Mouse (Mus musculus): ENCODE data around the gene Aph1c. TPM values are rescaled to one million over a fixed set of nuclear protein-coding genes. Genes with fewer than 3 reads are reported as not detected.
A peak's percentile ranks its signal among the peaks of the same experiment; 100 is the strongest.
"Not testable (repeated sequence)": the region's sequence is repeated elsewhere in the genome, so short reads cannot be mapped to it uniquely, and the experiment has no call there.

The Aph1c gene
- polyA plus RNA-seq, 1 experiment from 2014 or later = 11.7 TPM

DNA sequence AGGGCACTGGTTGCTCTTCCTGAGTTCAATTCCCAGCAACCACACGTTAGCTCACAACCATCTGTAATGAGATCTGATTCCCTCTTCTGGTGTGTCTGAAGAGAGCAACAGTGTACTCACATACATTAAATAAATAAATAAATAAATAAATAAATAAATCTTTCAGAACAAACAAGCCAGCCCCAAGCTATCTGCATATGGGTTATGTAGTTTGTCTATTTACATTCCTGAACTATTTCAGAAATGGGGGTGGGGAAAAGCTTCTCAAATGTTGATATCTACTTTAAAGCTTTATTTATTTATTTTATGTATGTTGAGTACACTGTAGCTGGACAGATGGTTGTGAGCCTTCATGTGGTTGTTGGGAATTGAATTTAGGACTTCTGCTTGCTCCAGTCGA, 38.5 kb upstream of the Aph1c start:
- H3K27me3 ChIP-seq (ENCODE audit: insufficient read depth, low read length); ATAC-seq (ENCODE audit: low FRiP score, low TSS enrichment): not testable (repeated sequence)
- WGBS = 69% methylated on average over 2 of the region's 2 CpGs

DNA sequence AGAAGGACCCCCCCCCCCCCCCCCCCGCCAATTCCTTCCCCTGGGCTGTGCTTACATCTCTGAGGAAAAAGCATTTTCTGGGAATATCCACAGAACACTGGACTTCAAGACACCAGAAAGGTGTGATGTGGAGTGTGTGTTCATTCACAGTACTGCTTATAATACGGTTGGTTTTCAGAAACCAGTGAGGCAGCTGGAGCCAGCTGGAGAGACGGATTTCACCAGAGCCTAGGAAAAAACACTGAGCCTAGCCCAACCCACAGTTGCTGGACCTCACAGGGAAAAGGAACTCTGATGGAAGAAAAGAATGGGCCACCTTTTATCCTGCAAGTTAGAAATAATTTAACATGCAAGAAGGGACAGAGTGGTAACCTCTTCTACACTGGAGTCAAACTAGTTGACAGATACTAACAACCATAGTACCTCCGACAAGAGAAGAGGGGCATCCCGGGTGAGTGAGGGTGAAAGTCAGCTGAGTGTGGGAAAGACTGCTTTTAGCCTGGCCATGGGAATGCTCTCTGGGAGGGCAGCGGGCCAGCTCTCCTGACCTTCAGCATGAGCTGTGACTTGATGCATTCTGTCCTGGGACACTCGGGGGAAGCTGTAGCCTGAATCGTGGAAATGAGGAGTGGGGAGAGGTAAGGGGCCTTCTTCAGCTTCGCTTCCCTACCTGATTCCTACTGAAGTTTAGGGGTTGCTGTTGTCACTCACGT, 37.6 kb upstream of the Aph1c start:
- 76% methylated on average over 10 of the region's 10 CpGs for WGBS
- Histone ChIP-seq H3K4me1 (ENCODE audit: insufficient read depth, low read length) (no peaks in the 10 kb centered on the region), H3K27ac (ENCODE audit: low read length) (no peak overlapping the region), H3K4me2 (replicated peaks; ENCODE audit: low read depth, low read length) (no peak overlapping the region), H3K4me3 (ENCODE audit: low read length) (no peak overlapping the region), H3K9me3 (ENCODE audit: low read length) (peaks cover 4% of the 10 kb centered on the region; the same call in 1 of the 2 replicates), H3K36me3 (ENCODE audit: insufficient read depth, low read length) (no peaks in the 10 kb centered on the region), H3K27me3 (ENCODE audit: insufficient read depth, low read length) (no peaks in the 10 kb centered on the region), H3K9ac (replicated peaks; ENCODE audit: low read length) (no peak overlapping the region)
- ATAC-seq (ENCODE audit: low FRiP score, low TSS enrichment) = no peak

More for the DNA sequence above, 38.5 kb upstream of the Aph1c start:
- H3K4me1 ChIP-seq (ENCODE audit: insufficient read depth, low read length); H3K36me3 ChIP-seq (ENCODE audit: insufficient read depth, low read length); H3K9ac ChIP-seq (replicated peaks; ENCODE audit: low read length); H3K4me2 ChIP-seq (replicated peaks; ENCODE audit: low read depth, low read length); H3K27ac ChIP-seq (ENCODE audit: low read length); H3K9me3 ChIP-seq (ENCODE audit: low read length); H3K4me3 ChIP-seq (ENCODE audit: low read length): not testable (repeated sequence)

DNA sequence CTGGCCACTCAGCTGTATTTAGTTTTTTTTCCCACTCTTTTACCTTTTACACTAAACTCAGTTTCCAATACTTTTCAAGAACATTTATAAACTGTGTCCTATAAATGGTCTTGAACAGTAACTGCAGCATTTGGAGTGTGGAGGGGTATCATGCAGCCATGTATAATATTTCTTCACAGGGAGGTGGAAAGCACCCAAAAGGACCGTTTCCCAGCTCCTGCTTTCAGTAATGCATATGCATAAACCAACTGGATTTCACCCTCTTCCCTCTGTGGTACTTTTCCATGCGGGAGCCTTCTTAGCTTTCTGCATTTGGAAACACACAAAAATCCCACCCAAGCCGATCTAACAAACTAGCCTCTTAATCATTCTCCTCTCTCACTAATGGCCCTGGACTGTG, 30.2 kb upstream of the Aph1c start:
- H3K4me1 ChIP-seq (ENCODE audit: insufficient read depth, low read length) = peaks cover 6% of the 10 kb centered on the region; the same call in 1 of the 2 replicates
- no peak overlapping the region for H3K9ac ChIP-seq (replicated peaks; ENCODE audit: low read length)
- no peaks in the 10 kb centered on the region for H3K9me3 ChIP-seq (ENCODE audit: low read length)
- no peaks in the 10 kb centered on the region for H3K27me3 ChIP-seq (ENCODE audit: insufficient read depth, low read length)
- no peak for ATAC-seq (ENCODE audit: low FRiP score, low TSS enrichment)
- peaks cover 10% of the 10 kb centered on the region; the same call in 1 of the 2 replicates for H3K36me3 ChIP-seq (ENCODE audit: insufficient read depth, low read length)
- no peak overlapping the region for H3K4me3 ChIP-seq (ENCODE audit: low read length)
- H3K4me2 ChIP-seq (replicated peaks; ENCODE audit: low read depth, low read length) = no peak overlapping the region
- no peak overlapping the region for H3K27ac ChIP-seq (ENCODE audit: low read length)
- 51% methylated on average over 3 of the region's 3 CpGs for WGBS

DNA sequence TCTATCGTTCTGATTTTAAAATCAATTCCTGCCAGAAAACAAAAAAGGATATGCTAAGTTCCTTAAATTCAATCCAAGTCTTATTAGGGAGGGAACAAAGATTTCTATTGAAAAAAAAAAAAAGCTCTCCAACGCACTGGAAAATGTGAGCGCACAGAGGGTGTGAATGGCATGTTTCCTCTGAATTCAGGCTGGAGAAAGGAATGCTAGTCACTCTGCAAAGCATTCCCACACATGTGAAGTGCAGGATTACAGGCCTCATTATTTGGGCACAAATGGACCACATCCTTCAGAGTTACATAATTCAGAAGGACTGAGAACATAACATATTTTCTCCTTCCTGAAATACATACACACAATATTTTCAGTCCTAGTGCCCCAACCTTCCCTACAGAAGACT, 28.9 kb upstream of the Aph1c start:
- Histone ChIP-seq H3K9me3 (ENCODE audit: low read length) (no peaks in the 10 kb centered on the region), H3K9ac (replicated peaks; ENCODE audit: low read length) (no peak overlapping the region), H3K4me1 (ENCODE audit: insufficient read depth, low read length) (peaks cover 6% of the 10 kb centered on the region; the same call in 1 of the 2 replicates), H3K36me3 (ENCODE audit: insufficient read depth, low read length) (peaks cover 16% of the 10 kb centered on the region; the same call in 1 of the 2 replicates), H3K4me2 (replicated peaks; ENCODE audit: low read depth, low read length) (no peak overlapping the region), H3K27me3 (ENCODE audit: insufficient read depth, low read length) (no peaks in the 10 kb centered on the region), H3K27ac (ENCODE audit: low read length) (no peak overlapping the region), H3K4me3 (ENCODE audit: low read length) (no peak overlapping the region)
- WGBS = 82% methylated on average over 3 of the region's 3 CpGs
- ATAC-seq (ENCODE audit: low FRiP score, low TSS enrichment) = no peak

DNA sequence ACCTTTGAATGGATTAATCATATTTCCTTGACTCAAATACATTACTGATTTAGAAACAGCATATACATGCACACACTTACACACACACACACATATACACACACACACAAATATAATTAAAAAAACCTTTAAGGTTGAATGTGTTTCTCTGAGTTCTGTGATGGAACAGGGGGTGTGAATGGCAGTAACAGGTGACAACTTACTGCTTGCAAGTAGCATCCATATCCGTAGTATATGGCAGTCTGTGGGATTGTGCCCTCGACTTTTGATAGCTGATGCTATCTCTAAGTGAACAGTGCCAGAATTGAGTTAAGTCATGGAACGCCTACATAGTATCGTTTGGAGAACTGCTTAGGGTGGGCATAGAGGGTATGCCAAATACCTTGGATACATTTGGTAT, 27.7 kb upstream of the Aph1c start:
- Histone ChIP-seq H3K27ac (ENCODE audit: low read length) (no peak overlapping the region), H3K9me3 (ENCODE audit: low read length) (no peaks in the 10 kb centered on the region), H3K4me2 (replicated peaks; ENCODE audit: low read depth, low read length) (no peak overlapping the region), H3K4me3 (ENCODE audit: low read length) (no peak overlapping the region), H3K4me1 (ENCODE audit: insufficient read depth, low read length) (peaks cover 6% of the 10 kb centered on the region; the same call in 1 of the 2 replicates), H3K27me3 (ENCODE audit: insufficient read depth, low read length) (no peaks in the 10 kb centered on the region), H3K9ac (replicated peaks; ENCODE audit: low read length) (no peak overlapping the region), H3K36me3 (ENCODE audit: insufficient read depth, low read length) (peaks cover 19% of the 10 kb centered on the region; the same call in 1 of the 2 replicates)
- WGBS = 84% methylated on average over 4 of the region's 4 CpGs
- ATAC-seq (ENCODE audit: low FRiP score, low TSS enrichment) = no peak

DNA sequence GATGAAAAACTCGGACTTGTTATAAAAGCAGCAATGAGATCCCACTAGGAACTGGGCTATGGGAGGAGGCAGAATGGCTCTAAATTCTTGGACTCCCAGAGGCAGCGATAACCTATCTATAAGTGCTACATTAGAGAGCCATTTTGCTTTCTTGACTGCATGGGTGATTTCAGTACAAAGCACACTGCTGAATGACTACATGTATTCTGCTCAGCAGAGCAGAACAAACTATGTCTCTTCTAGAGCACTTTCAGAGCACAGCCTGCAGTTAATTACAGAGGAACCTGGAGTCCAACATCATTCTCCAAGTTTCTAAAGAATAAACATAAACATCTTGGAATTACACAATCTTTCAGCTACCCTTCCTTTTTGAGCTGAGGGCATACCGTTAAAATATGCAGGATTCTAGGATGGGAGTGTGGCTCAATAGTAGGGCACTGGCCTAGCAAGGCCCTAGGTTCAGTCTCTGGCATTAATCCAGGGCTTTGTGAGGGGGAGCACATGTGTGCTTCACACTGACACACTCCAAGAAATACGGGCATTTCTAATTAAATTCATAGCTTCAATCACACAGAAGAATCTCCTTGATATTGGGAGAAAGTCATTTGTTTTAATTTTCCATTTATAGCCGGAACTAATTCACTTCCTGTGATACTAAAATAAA, 26.7 kb upstream of the Aph1c start:
- WGBS = 66% methylated on average over 5 of the region's 5 CpGs

DNA sequence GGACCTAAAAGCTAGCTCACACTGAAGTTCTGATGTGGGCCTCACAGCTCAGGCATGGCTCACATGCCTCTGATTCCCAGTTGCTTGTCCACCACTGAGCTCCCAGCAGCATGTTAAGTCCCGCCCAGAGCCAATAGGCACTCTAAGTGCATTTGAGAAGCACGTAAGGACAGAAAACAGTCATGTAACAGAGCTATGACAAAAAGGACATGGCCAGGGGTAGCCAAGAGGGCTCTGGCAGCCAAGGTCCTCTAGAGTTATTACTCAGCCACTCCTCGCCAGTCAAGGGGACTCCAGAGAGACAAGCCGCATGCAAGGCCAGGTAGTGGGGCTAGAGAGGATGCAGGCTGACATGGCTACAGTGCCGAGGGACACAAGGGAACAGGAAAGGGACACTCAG, 25.0 kb upstream of the Aph1c start:
- H3K9me3 ChIP-seq (ENCODE audit: low read length) = no peaks in the 10 kb centered on the region
- no peak for ATAC-seq (ENCODE audit: low FRiP score, low TSS enrichment)
- 92% methylated on average over 5 of the region's 5 CpGs for WGBS
- no peak overlapping the region for H3K9ac ChIP-seq (replicated peaks; ENCODE audit: low read length)
- H3K27ac ChIP-seq (ENCODE audit: low read length) = no peak overlapping the region
- no peak overlapping the region for H3K4me2 ChIP-seq (replicated peaks; ENCODE audit: low read depth, low read length)
- peaks cover 19% of the 10 kb centered on the region; the same call in 1 of the 2 replicates for H3K36me3 ChIP-seq (ENCODE audit: insufficient read depth, low read length)
- H3K4me1 ChIP-seq (ENCODE audit: insufficient read depth, low read length) = peaks cover 6% of the 10 kb centered on the region; the same call in 1 of the 2 replicates
- H3K4me3 ChIP-seq (ENCODE audit: low read length) = no peak overlapping the region
- H3K27me3 ChIP-seq (ENCODE audit: insufficient read depth, low read length) = no peaks in the 10 kb centered on the region

More for the DNA sequence above, 26.7 kb upstream of the Aph1c start:
- no peak overlapping the region for H3K27ac ChIP-seq (ENCODE audit: low read length)
- no peak for ATAC-seq (ENCODE audit: low FRiP score, low TSS enrichment)
- no peak overlapping the region for H3K4me3 ChIP-seq (ENCODE audit: low read length)
- H3K9ac ChIP-seq (replicated peaks; ENCODE audit: low read length) = no peak overlapping the region
- no peaks in the 10 kb centered on the region for H3K27me3 ChIP-seq (ENCODE audit: insufficient read depth, low read length)
- H3K9me3 ChIP-seq (ENCODE audit: low read length) = no peaks in the 10 kb centered on the region
- H3K4me2 ChIP-seq (replicated peaks; ENCODE audit: low read depth, low read length) = no peak overlapping the region
- H3K36me3 ChIP-seq (ENCODE audit: insufficient read depth, low read length) = peaks cover 19% of the 10 kb centered on the region; the same call in 1 of the 2 replicates
- peaks cover 6% of the 10 kb centered on the region; the same call in 1 of the 2 replicates for H3K4me1 ChIP-seq (ENCODE audit: insufficient read depth, low read length)

DNA sequence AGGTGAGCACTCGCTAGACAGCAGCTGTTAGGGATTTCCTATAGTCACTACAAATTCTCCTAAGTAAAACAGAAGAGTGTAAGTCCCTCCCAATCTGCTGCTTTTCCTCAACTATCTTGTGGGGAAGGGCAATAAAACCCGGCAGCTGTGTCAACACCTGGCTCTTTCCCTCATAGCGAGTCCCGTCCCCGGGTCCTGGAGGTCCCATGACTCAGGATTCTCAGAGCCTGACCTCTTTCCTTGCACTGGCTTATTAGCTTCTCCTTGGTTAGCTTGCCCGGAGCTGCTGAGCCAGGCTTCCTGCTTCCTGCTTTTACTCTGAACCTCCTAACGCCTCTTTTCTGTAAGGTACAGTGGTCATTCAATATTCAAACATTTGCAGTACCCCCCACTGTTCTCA, 21.3 kb upstream of the Aph1c start:
- WGBS = 17% methylated on average over 7 of the region's 7 CpGs
- no peak overlapping the region for H3K27ac ChIP-seq (ENCODE audit: low read length)
- no peak for ATAC-seq (ENCODE audit: low FRiP score, low TSS enrichment)

DNA sequence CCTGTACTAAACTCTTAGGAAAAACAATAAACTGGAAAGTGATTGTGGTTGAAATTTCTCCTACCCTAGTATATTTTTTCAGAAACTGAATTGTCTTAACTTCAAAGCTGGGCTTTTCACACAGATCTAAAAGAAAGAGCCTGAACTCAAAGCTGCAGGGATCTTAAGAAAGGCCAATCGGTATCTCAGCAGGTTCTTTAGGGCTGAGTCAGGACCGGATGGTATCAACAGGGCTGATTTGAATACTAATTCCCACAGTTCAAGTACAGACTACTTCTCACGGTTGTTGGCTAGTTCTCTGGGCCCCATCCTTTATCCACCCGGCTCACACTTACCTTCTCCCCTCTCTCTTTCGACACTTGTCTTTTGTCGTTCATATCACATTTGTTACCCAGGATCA, 18.1 kb upstream of the Aph1c start:
- Histone ChIP-seq H3K27me3 (ENCODE audit: insufficient read depth, low read length) (no peaks in the 10 kb centered on the region), H3K27ac (ENCODE audit: low read length) (no peak overlapping the region), H3K4me2 (replicated peaks; ENCODE audit: low read depth, low read length) (no peak overlapping the region), H3K36me3 (ENCODE audit: insufficient read depth, low read length) (peaks cover 3% of the 10 kb centered on the region; the same call in 1 of the 2 replicates), H3K9ac (replicated peaks; ENCODE audit: low read length) (no peak overlapping the region), H3K9me3 (ENCODE audit: low read length) (no peaks in the 10 kb centered on the region), H3K4me1 (ENCODE audit: insufficient read depth, low read length) (no peaks in the 10 kb centered on the region), H3K4me3 (ENCODE audit: low read length) (no peak overlapping the region)
- WGBS = 70% methylated on average over 6 of the region's 6 CpGs
- no peak for ATAC-seq (ENCODE audit: low FRiP score, low TSS enrichment)

More for the DNA sequence above, 21.3 kb upstream of the Aph1c start:
- no peaks in the 10 kb centered on the region for H3K9me3 ChIP-seq (ENCODE audit: low read length)
- H3K27me3 ChIP-seq (ENCODE audit: insufficient read depth, low read length) = no peaks in the 10 kb centered on the region
- H3K9ac ChIP-seq (replicated peaks; ENCODE audit: low read length) = no peak overlapping the region
- H3K36me3 ChIP-seq (ENCODE audit: insufficient read depth, low read length) = peaks cover 15% of the 10 kb centered on the region; the same call in 1 of the 2 replicates
- H3K4me2 ChIP-seq (replicated peaks; ENCODE audit: low read depth, low read length) = no peak overlapping the region
- peaks cover 1% of the 10 kb centered on the region; the same call in 1 of the 2 replicates for H3K4me1 ChIP-seq (ENCODE audit: insufficient read depth, low read length)
- H3K4me3 ChIP-seq (ENCODE audit: low read length) = no peak overlapping the region

DNA sequence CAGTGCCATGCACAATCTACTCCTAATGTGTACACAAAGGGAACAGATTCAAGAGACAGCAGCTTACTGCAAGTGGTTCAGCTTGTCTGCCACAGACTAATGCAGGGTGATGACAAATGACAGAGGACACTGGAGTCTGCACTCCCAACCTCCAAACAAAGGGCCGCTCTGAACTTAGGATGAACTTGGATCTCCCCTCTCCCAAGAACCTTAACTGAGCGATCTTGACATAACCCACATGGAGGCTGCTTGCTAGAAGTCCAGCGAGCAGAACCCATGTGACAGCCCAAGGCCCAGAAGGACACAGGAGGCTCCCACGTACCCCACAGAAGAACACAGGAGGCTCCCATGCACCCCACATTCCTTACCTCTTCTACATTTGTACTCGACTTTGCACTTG, 16.4 kb upstream of the Aph1c start:
- H3K4me3 ChIP-seq (ENCODE audit: low read length) = no peak overlapping the region
- no peak overlapping the region for H3K4me2 ChIP-seq (replicated peaks; ENCODE audit: low read depth, low read length)
- no peak overlapping the region for H3K9ac ChIP-seq (replicated peaks; ENCODE audit: low read length)
- H3K27me3 ChIP-seq (ENCODE audit: insufficient read depth, low read length) = no peaks in the 10 kb centered on the region
- H3K36me3 ChIP-seq (ENCODE audit: insufficient read depth, low read length) = peaks cover 12% of the 10 kb centered on the region
- no peaks in the 10 kb centered on the region for H3K4me1 ChIP-seq (ENCODE audit: insufficient read depth, low read length)
- H3K27ac ChIP-seq (ENCODE audit: low read length) = no peak overlapping the region
- H3K9me3 ChIP-seq (ENCODE audit: low read length) = no peaks in the 10 kb centered on the region
- WGBS = 50% methylated on average over 5 of the region's 5 CpGs
- ATAC-seq (ENCODE audit: low FRiP score, low TSS enrichment) = peak; percentile 54
